Mouse (Mus musculus) hindbrain, embryonic 10.5 days (tissue): Measurements from ENCODE around the gene Svop. TPM values are rescaled to one million over a fixed set of nuclear protein-coding genes. Genes with fewer than 3 reads are reported as not detected.

Experiments
- DNase-seq: peaks from one replicate; pipeline ENCODE4 v3.0.0-alpha.2; 2017; ENCODE audit warnings: low spot score
- H3K27ac ChIP-seq: fragments of 300-500 bp; sonication (generic); 2 replicates; pipeline ENCODE4 v1.5.1; 2016; ENCODE audit warnings: mild to moderate bottlenecking, moderate library complexity
- H3K27me3 ChIP-seq: fragments of 300-500 bp; sonication (generic); 2 replicates; pipeline ENCODE4 v1.6.1; 2016; ENCODE audit warnings: mild to moderate bottlenecking; ENCODE audit not compliant: poor library complexity, insufficient read depth, severe bottlenecking
- H3K36me3 ChIP-seq: fragments of 300-500 bp; sonication (generic); 2 replicates; pipeline ENCODE4 v1.6.1; 2016; ENCODE audit warnings: mild to moderate bottlenecking, moderate library complexity
- H3K4me1 ChIP-seq: fragments of 300-500 bp; sonication (generic); replicated peaks from 2 replicates; pipeline ENCODE4 v1.6.1; 2016; ENCODE audit warnings: mild to moderate bottlenecking
- H3K4me3 ChIP-seq: fragments of 300-500 bp; sonication (generic); 2 replicates; pipeline ENCODE4 v1.5.1; 2016; ENCODE audit warnings: mild to moderate bottlenecking, moderate library complexity
- H3K9me3 ChIP-seq: fragments of 300-500 bp; sonication (generic); 2 replicates; pipeline ENCODE4 v1.6.1; 2016; ENCODE audit warnings: mild to moderate bottlenecking, moderate library complexity
- WGBS: fragments of 180-500 bp; shearing (Covaris S2); methylation state at CpG from one replicate; pipeline ENCODE4 v1.1.7; 2016; 5-methylcytosine and 5-hydroxymethylcytosine counted together
- polyA plus RNA-seq: library from polyadenylated mRNA; unstranded; fragments of >200 nt; fragmentation: Nextera tagmentation; extraction: Ambion mirVana; gene quantifications from 2 replicates; pipeline ENCODE4 v1.2.1, GENCODE M21; 2016

Svop gene
- polyA plus RNA-seq, 1 experiment from 2014 or later = 30.3 TPM

DNA sequence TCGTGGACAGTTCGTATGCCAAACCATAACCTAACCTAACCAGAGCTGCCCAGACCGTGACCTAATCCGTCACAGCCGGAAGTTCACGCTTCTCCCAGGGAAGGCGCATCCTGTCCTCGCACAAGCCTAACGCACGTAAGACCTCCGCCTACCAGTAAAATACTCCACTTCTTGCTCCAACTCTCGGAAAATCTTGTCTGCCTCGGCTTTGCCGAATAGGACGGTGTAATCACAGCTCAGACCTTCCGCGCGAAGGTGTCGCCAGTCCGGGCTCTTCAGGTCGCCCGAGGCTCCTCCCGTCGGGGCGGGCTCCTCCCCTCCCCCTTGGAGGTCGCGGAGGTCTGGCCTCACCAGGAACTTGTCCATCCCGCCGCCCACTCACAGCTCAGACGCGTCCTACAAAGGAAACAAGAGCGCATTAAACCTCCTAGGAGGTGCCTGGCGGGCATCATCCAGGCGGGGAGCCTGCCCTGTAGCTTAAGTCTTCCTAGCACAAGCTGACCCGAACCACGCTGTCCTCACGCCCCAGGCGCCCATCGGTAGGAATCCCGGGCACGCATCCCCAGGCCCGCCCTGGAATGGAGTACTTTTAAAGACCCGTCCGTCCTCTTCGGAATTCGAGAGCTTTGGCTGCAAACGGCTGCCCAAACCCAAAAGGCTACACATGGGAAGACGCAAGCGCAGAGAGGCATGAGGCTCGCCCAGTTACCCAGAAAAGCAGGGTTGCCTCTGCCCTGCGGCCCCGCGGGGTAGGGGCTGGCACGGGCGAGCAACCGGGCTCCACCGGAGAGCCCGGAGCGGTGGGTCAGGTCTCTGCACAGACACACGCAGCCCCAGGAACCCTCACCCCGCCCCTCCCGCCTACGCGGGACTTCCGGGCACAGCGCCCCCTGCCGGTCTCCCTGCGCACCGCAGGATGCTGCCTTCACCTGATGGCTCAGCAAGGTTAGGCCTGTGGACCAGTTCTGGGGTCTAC, 36.3 kb upstream of the Svop start, which contains the start of gene Alkbh2:
TSS of gene Alkbh2 (minus strand) at position 845 of the 976 bp plus-strand sequence.
- peaks cover 37% of the 10 kb centered on the region for H3K36me3 ChIP-seq
- under 1% methylated on average over 69 of the region's 69 CpGs for WGBS
- H3K9me3 ChIP-seq = no peaks in the 10 kb centered on the region
- peak within 1 kb of the TSS; percentile 76 for H3K4me3 ChIP-seq
- no peaks in the 10 kb centered on the region for H3K27me3 ChIP-seq
- peak within 1 kb of the TSS; percentile 92 for H3K27ac ChIP-seq
- DNase-seq = peak; percentile 93
- peaks cover 44% of the 10 kb centered on the region for H3K4me1 ChIP-seq

- H3K36me3 ChIP-seq = peaks cover 43% of the 10 kb centered on the region
- peak overlapping the region; percentile 92; the same call in 1 of the 2 replicates for H3K27ac ChIP-seq
- no peaks in the 10 kb centered on the region for H3K9me3 ChIP-seq
- no peaks in the 10 kb centered on the region for H3K27me3 ChIP-seq
- H3K4me1 ChIP-seq = peaks cover 34% of the 10 kb centered on the region
- DNase-seq = no peak
- WGBS = 87% methylated on average over 7 of the region's 7 CpGs
- peak overlapping the region; percentile 76 for H3K4me3 ChIP-seq
Measured at GRCm38 (mm10) chr5:114126499-114127244, 35.3 kb upstream of the Svop start.

GRCm38 (mm10) chr5:114126008-114126407, 34.6 kb upstream of the Svop start:
- DNase-seq = no peak
- no peak overlapping the region for H3K4me3 ChIP-seq
- WGBS = 90% methylated on average over 3 of the region's 3 CpGs
- H3K27me3 ChIP-seq = no peaks in the 10 kb centered on the region
- no peak overlapping the region for H3K27ac ChIP-seq
- peaks cover 49% of the 10 kb centered on the region for H3K36me3 ChIP-seq
- H3K4me1 ChIP-seq = peaks cover 27% of the 10 kb centered on the region
- no peaks in the 10 kb centered on the region for H3K9me3 ChIP-seq

GRCm38 (mm10) chr5:114119806-114120205, 28.4 kb upstream of the Svop start:
- DNase-seq = no peak
- Histone ChIP-seq H3K36me3 (peaks cover 98% of the 10 kb centered on the region), H3K4me1 (no peaks in the 10 kb centered on the region), H3K27ac (no peak overlapping the region), H3K27me3 (no peaks in the 10 kb centered on the region), H3K4me3 (no peak overlapping the region), H3K9me3 (no peaks in the 10 kb centered on the region)
- 90% methylated on average over 4 of the region's 4 CpGs for WGBS

DNA sequence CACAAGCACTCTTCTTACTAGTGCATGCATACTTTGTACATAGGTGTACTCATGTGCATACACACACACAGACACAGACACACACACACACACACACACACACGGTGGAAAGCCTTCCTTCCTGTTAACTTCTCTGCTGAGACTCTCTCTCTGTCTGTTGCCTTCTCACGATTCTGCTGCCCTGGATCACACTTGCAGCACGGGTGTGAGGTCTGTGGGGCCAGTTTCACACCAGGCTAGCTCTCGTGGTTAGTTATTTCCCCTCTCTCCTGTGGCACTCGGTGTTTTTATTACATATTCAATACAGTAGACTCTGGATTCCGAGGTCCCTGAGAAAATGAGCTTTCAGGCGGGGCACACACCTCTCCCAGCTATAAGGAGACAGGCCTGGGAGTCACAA, 25.2 kb upstream of the Svop start:
- 89% methylated on average over 7 of the region's 7 CpGs for WGBS
- Histone ChIP-seq H3K4me1 (no peaks in the 10 kb centered on the region), H3K27ac (no peak overlapping the region), H3K4me3 (no peak overlapping the region), H3K36me3 (peaks cover 98% of the 10 kb centered on the region), H3K27me3 (no peaks in the 10 kb centered on the region), H3K9me3 (no peaks in the 10 kb centered on the region)
- DNase-seq = no peak

DNA sequence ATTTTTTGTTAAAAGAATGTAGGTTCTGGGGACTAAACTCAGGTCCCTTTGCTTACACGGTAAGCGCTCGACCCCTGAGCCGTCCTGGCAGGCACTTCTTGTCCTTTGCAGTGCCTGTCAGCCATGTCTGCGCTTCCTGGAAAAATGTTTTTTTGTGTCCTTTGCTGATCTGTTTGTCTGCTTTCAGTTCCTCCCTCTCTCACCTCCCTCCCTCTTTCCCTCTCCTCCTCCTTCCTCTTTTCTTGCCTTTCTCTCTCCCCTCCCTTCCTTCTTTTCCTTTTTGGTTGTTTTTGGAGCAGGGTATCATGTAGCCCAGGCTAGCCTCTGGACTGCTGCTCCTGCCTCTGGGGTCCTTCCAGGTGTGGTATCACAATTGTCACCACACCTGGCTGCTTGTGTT, 23.7 kb upstream of the Svop start:
- Histone ChIP-seq H3K9me3 (no peaks in the 10 kb centered on the region), H3K27me3 (no peaks in the 10 kb centered on the region), H3K27ac (no peak overlapping the region), H3K4me1 (no peaks in the 10 kb centered on the region), H3K36me3 (peaks cover 98% of the 10 kb centered on the region), H3K4me3 (no peak overlapping the region)
- DNase-seq = no peak
- WGBS = 91% methylated on average over 5 of the region's 5 CpGs

GRCm38 (mm10) chr5:114113334-114113733, 22.0 kb upstream of the Svop start:
- 86% methylated on average over 6 of the region's 6 CpGs for WGBS
- H3K27ac ChIP-seq = no peak overlapping the region
- H3K27me3 ChIP-seq = no peaks in the 10 kb centered on the region
- H3K4me3 ChIP-seq = no peak overlapping the region
- H3K4me1 ChIP-seq = no peaks in the 10 kb centered on the region
- DNase-seq = no peak
- peaks cover 98% of the 10 kb centered on the region for H3K36me3 ChIP-seq
- H3K9me3 ChIP-seq = no peaks in the 10 kb centered on the region

- H3K36me3 ChIP-seq = peaks cover 91% of the 10 kb centered on the region
Measured at GRCm38 (mm10) chr5:114106391-114106935, 15.1 kb upstream of the Svop start.

GRCm38 (mm10) chr5:114102807-114103206, 11.4 kb upstream of the Svop start:
- Histone ChIP-seq H3K27me3 (no peaks in the 10 kb centered on the region), H3K27ac (no peak overlapping the region), H3K4me3 (no peak overlapping the region), H3K36me3 (peaks cover 54% of the 10 kb centered on the region), H3K9me3 (no peaks in the 10 kb centered on the region), H3K4me1 (peaks cover 18% of the 10 kb centered on the region)
- no peak for DNase-seq
- WGBS = 88% methylated on average over 1 of the region's 1 CpGs

More at GRCm38 (mm10) chr5:114106391-114106935, 15.1 kb upstream of the Svop start:
- Histone ChIP-seq H3K4me3 (no peak overlapping the region), H3K9me3 (no peaks in the 10 kb centered on the region), H3K4me1 (peaks cover 2% of the 10 kb centered on the region), H3K27ac (no peak overlapping the region), H3K27me3 (no peaks in the 10 kb centered on the region)
- WGBS = 83% methylated on average over 16 of the region's 16 CpGs
- DNase-seq = no peak

- Histone ChIP-seq H3K27me3 (no peaks in the 10 kb centered on the region), H3K36me3 (peaks cover 45% of the 10 kb centered on the region), H3K27ac (no peak overlapping the region), H3K4me3 (no peak overlapping the region), H3K9me3 (no peaks in the 10 kb centered on the region), H3K4me1 (peaks cover 18% of the 10 kb centered on the region)
- 87% methylated on average over 4 of the region's 4 CpGs for WGBS
- no peak for DNase-seq
Measured at GRCm38 (mm10) chr5:114101873-114102272, 10.5 kb upstream of the Svop start.

DNA sequence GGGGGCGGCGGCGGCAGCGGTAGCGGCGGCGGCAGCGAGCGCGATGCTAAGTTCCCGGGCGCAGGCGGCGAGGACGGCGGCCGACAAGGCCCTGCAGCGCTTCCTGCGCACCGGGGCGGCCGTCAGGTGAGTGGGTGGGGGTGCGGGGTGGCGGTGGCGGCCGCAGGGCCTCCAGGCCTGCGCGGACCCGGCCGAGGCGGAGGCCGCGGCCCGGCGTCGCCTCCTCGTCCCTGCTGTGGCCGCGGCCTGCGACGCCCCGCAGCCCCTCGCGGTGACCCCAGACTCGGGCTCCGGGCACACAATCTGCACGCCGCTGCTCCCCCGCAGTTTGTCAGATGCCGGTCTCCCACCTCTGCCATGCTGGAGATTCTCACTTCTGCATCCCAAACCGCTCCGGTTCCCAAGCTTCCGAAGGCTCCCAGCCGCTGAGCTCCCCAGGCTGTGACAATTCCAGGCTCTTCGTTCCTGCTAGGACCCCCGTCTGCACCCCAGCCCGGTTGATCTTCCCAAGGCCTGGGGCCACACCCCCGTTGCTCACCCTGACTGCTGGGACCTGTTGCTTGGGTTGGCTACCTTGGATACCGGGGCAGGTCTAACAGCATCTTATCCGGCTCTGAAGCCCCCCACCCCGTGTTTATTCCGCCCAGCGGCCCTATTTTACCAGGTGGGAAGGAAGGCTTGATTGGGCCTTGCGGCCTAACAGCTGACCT, 9.2 kb upstream of the Svop start:
- Histone ChIP-seq H3K4me1 (peaks cover 18% of the 10 kb centered on the region), H3K36me3 (peaks cover 32% of the 10 kb centered on the region), H3K9me3 (no peaks in the 10 kb centered on the region), H3K27me3 (no peaks in the 10 kb centered on the region), H3K4me3 (peak overlapping the region; percentile 95), H3K27ac (peak overlapping the region; percentile 94)
- DNase-seq = no peak
- WGBS = 2% methylated on average over 64 of the region's 64 CpGs

- peaks cover 18% of the 10 kb centered on the region for H3K4me1 ChIP-seq
- WGBS = 6% methylated on average over 37 of the region's 37 CpGs
- no peaks in the 10 kb centered on the region for H3K9me3 ChIP-seq
Measured at GRCm38 (mm10) chr5:114099709-114100389, 8.5 kb upstream of the Svop start.

More at GRCm38 (mm10) chr5:114099709-114100389, 8.5 kb upstream of the Svop start:
- DNase-seq = peak; percentile 93
- H3K27me3 ChIP-seq = no peaks in the 10 kb centered on the region
- H3K4me3 ChIP-seq = peak overlapping the region; percentile 95
- H3K27ac ChIP-seq = peak overlapping the region; percentile 94
- peaks cover 25% of the 10 kb centered on the region for H3K36me3 ChIP-seq
